Mouse (Mus musculus): ENCODE data around the gene Olfr577. TPM values are rescaled to one million over a fixed set of nuclear protein-coding genes. Genes with fewer than 3 reads are reported as not detected.

The Olfr577 gene
- polyA plus RNA-seq, 1 experiment from 2014 or later: not detected

DNA sequence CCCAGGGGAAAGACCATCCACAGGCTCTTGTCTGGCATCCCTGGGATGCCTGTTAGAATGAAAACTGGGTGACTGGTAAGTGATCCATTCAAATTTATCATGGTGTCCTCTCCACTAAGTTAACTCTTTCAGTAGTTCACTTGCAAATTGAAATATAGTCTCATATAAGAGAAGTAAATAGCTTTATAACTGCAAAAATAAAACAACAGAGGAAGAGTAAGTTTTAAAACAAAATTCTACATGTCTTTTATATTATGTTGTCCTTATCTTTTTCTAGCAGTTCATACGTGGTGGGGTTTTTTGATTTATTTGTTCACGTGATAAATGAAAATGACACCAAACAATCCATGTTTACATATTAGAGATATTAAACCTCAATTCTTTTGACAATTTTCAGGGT is 33.3 kb downstream of the Olfr577 start, which contains the start of gene Olfr573-ps1:
Gene Olfr573-ps1, minus strand, starts transcription at position 101 of the 400 bp plus-strand sequence.
- ATAC-seq (ENCODE audit: low FRiP score, low TSS enrichment) (no peak), DNase-seq (no peak)
- Histone ChIP-seq H3K4me3 (replicated peaks; ENCODE audit: low read depth, low read length) (no peak within 1 kb of the TSS), H3K9ac (replicated peaks; ENCODE audit: low read length) (no peak within 1 kb of the TSS), H3K27me3 (ENCODE audit: control insufficient read depth, insufficient read depth, low read length) (no peaks in the 10 kb centered on the region), H3K4me2 (ENCODE audit: low read length) (no peak within 1 kb of the TSS), H3K9me3 (ENCODE audit: control insufficient read depth, low read length) (no peaks in the 10 kb centered on the region), H3K27ac (replicated peaks; ENCODE audit: low read depth, low read length) (no peak within 1 kb of the TSS), H3K36me3 (ENCODE audit: control insufficient read depth, insufficient read depth, low read length) (no peaks in the 10 kb centered on the region), H3K4me1 (ENCODE audit: control insufficient read depth, insufficient read depth, low read length) (no peaks in the 10 kb centered on the region)
- 96% methylated on average over 2 of the region's 2 CpGs for WGBS

DNA sequence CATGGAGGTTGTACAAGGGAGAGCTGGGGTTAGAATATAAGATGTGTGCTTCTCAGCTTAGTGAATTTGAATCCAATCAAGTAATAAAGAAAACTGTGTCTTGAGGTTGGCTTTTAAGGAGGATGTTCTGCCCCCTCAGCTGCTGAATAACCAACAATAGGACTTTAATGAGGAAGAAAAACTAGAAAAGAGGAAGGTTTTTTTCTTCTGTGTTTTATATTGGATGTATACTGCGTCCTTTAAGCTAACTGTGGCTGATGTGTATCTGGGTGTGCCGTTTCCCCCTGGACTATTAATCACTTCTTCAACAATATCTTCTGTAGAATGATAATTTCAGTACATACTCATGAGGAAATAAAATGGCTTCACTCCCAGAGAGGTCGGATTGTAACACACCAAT is 48.6 kb downstream of the Olfr577 start:
- no peak for ATAC-seq (ENCODE audit: low FRiP score, low TSS enrichment)
- Histone ChIP-seq H3K27ac (replicated peaks; ENCODE audit: low read depth, low read length) (no peak overlapping the region), H3K9ac (replicated peaks; ENCODE audit: low read length) (no peak overlapping the region)

DNA sequence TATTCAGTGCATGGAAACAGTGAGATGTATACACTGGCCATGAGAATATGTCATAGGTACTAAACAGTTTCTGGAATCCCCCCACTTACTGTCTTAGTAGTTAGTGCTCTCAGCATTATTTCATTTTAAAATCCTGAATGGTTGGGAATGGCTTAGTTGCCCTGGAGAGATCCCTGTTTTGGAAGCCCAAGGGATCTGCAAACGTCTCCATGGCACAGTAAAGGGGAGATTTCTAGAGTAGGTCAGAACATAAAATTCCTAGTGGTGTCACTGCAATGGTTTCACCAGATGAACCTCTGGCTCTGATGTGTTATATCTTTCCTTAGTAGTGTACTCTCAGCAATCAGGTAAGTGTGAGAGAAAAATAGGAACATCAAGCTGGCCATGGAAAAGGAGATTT is 51.6 kb downstream of the Olfr577 start, which contains the start of gene Olfr572:
Gene Olfr572, plus strand, starts transcription at position 301 of the 400 bp plus-strand sequence.
- H3K4me3 ChIP-seq (replicated peaks; ENCODE audit: low read depth, low read length): no peak within 1 kb of the TSS
- no peaks in the 10 kb centered on the region for H3K27me3 ChIP-seq (ENCODE audit: control insufficient read depth, insufficient read depth, low read length)
- no peak within 1 kb of the TSS for H3K27ac ChIP-seq (replicated peaks; ENCODE audit: low read depth, low read length)
- WGBS: 69% methylated on average over 1 of the region's 1 CpGs
- DNase-seq (no peak), ATAC-seq (ENCODE audit: low FRiP score, low TSS enrichment) (no peak)
- no peaks in the 10 kb centered on the region for H3K36me3 ChIP-seq (ENCODE audit: control insufficient read depth, insufficient read depth, low read length)
- H3K9ac ChIP-seq (replicated peaks; ENCODE audit: low read length): no peak within 1 kb of the TSS
- no peak within 1 kb of the TSS for H3K4me2 ChIP-seq (ENCODE audit: low read length)
- no peaks in the 10 kb centered on the region for H3K4me1 ChIP-seq (ENCODE audit: control insufficient read depth, insufficient read depth, low read length)
- H3K9me3 ChIP-seq (ENCODE audit: control insufficient read depth, low read length): no peaks in the 10 kb centered on the region

More for the DNA sequence above, 48.6 kb downstream of the Olfr577 start:
- WGBS: 74% methylated on average over 3 of the region's 3 CpGs
- Histone ChIP-seq H3K27me3 (ENCODE audit: control insufficient read depth, insufficient read depth, low read length) (no peaks in the 10 kb centered on the region), H3K36me3 (ENCODE audit: control insufficient read depth, insufficient read depth, low read length) (no peaks in the 10 kb centered on the region), H3K4me1 (ENCODE audit: control insufficient read depth, insufficient read depth, low read length) (no peaks in the 10 kb centered on the region), H3K9me3 (ENCODE audit: control insufficient read depth, low read length) (no peaks in the 10 kb centered on the region), H3K4me2 (ENCODE audit: low read length) (no peak overlapping the region), H3K4me3 (replicated peaks; ENCODE audit: low read depth, low read length) (no peak overlapping the region)
- DNase-seq: no peak

Other genes with a start within 250 kb of the Olfr577 start
- not detected in 2 replicates for gene Olfr559, start 248.5 kb downstream of the Olfr577 start, polyA plus RNA-seq (2014; fragmentation: Nextera tagmentation; extraction: Ambion mirVana)
- gene Olfr560, start 216.6 kb downstream of the Olfr577 start, polyA plus RNA-seq (2014; fragmentation: Nextera tagmentation; extraction: Ambion mirVana): not detected in 2 replicates
- not detected in 2 replicates for gene Olfr78, start 216.5 kb downstream of the Olfr577 start, polyA plus RNA-seq (2014; fragmentation: Nextera tagmentation; extraction: Ambion mirVana)
- gene Olfr561, start 204.7 kb downstream of the Olfr577 start, polyA plus RNA-seq (2014; fragmentation: Nextera tagmentation; extraction: Ambion mirVana): not detected in 2 replicates
- gene Olfr564, start 172.5 kb downstream of the Olfr577 start, polyA plus RNA-seq (2014; fragmentation: Nextera tagmentation; extraction: Ambion mirVana): not detected in 2 replicates
- not detected in 2 replicates for gene Olfr566, start 117.2 kb downstream of the Olfr577 start, polyA plus RNA-seq (2014; fragmentation: Nextera tagmentation; extraction: Ambion mirVana)
- gene Olfr568, start 98.8 kb downstream of the Olfr577 start, polyA plus RNA-seq (2014; fragmentation: Nextera tagmentation; extraction: Ambion mirVana): not detected in 2 replicates
- not detected in 2 replicates for gene Olfr569, start 85.1 kb downstream of the Olfr577 start, polyA plus RNA-seq (2014; fragmentation: Nextera tagmentation; extraction: Ambion mirVana)
- not detected in 2 replicates for gene Olfr570, start 81.4 kb downstream of the Olfr577 start, polyA plus RNA-seq (2014; fragmentation: Nextera tagmentation; extraction: Ambion mirVana)
- not detected in 2 replicates for gene Olfr571, start 58.4 kb downstream of the Olfr577 start, polyA plus RNA-seq (2014; fragmentation: Nextera tagmentation; extraction: Ambion mirVana)
- gene Olfr572, start 51.5 kb downstream of the Olfr577 start, polyA plus RNA-seq (2014; fragmentation: Nextera tagmentation; extraction: Ambion mirVana): not detected in 2 replicates
- not detected in 2 replicates for gene Olfr573-ps1, start 33.4 kb downstream of the Olfr577 start, polyA plus RNA-seq (2014; fragmentation: Nextera tagmentation; extraction: Ambion mirVana)
- not detected in 2 replicates for gene Olfr574, start 27.5 kb downstream of the Olfr577 start, polyA plus RNA-seq (2014; fragmentation: Nextera tagmentation; extraction: Ambion mirVana)
- gene Olfr575, start 17.2 kb downstream of the Olfr577 start, polyA plus RNA-seq (2014; fragmentation: Nextera tagmentation; extraction: Ambion mirVana): not detected in 2 replicates
- not detected in 2 replicates for gene Olfr576, start 13.3 kb downstream of the Olfr577 start, polyA plus RNA-seq (2014; fragmentation: Nextera tagmentation; extraction: Ambion mirVana)
- gene Olfr578, start 13.4 kb upstream of the Olfr577 start, polyA plus RNA-seq (2014; fragmentation: Nextera tagmentation; extraction: Ambion mirVana): not detected in 2 replicates
- not detected in 2 replicates for gene Olfr582, start 62.1 kb upstream of the Olfr577 start, polyA plus RNA-seq (2014; fragmentation: Nextera tagmentation; extraction: Ambion mirVana)
- not detected in 2 replicates for gene Olfr583, start 75.4 kb upstream of the Olfr577 start, polyA plus RNA-seq (2014; fragmentation: Nextera tagmentation; extraction: Ambion mirVana)
- gene Olfr584, start 105.9 kb upstream of the Olfr577 start, polyA plus RNA-seq (2014; fragmentation: Nextera tagmentation; extraction: Ambion mirVana): not detected in 2 replicates
- not detected in 2 replicates for gene Olfr585, start 121.8 kb upstream of the Olfr577 start, polyA plus RNA-seq (2014; fragmentation: Nextera tagmentation; extraction: Ambion mirVana)
- not detected in 2 replicates for gene Olfr586, start 149.7 kb upstream of the Olfr577 start, polyA plus RNA-seq (2014; fragmentation: Nextera tagmentation; extraction: Ambion mirVana)
- not detected in 2 replicates for gene Olfr588-ps1, start 164.9 kb upstream of the Olfr577 start, polyA plus RNA-seq (2014; fragmentation: Nextera tagmentation; extraction: Ambion mirVana)
- gene Olfr589, start 180.4 kb upstream of the Olfr577 start, polyA plus RNA-seq (2014; fragmentation: Nextera tagmentation; extraction: Ambion mirVana): not detected in 2 replicates
- not detected in 2 replicates for gene Olfr591, start 202.4 kb upstream of the Olfr577 start, polyA plus RNA-seq (2014; fragmentation: Nextera tagmentation; extraction: Ambion mirVana)
- not detected in 2 replicates for gene Olfr592, start 208.9 kb upstream of the Olfr577 start, polyA plus RNA-seq (2014; fragmentation: Nextera tagmentation; extraction: Ambion mirVana)
- not detected in 2 replicates for gene Olfr593, start 235.9 kb upstream of the Olfr577 start, polyA plus RNA-seq (2014; fragmentation: Nextera tagmentation; extraction: Ambion mirVana)
- not detected in 2 replicates for gene Olfr594, start 241.1 kb upstream of the Olfr577 start, polyA plus RNA-seq (2014; fragmentation: Nextera tagmentation; extraction: Ambion mirVana)

Data from midbrain, embryonic 14.5 days (tissue).